Mouse (Mus musculus): ENCODE measurements around the gene Inpp5d.

The Inpp5d gene

GRCm38 (mm10) chr1:87624826-87625225 lies 4.7 kb downstream of the Inpp5d start:
- DNase-seq, result no peak

DNA sequence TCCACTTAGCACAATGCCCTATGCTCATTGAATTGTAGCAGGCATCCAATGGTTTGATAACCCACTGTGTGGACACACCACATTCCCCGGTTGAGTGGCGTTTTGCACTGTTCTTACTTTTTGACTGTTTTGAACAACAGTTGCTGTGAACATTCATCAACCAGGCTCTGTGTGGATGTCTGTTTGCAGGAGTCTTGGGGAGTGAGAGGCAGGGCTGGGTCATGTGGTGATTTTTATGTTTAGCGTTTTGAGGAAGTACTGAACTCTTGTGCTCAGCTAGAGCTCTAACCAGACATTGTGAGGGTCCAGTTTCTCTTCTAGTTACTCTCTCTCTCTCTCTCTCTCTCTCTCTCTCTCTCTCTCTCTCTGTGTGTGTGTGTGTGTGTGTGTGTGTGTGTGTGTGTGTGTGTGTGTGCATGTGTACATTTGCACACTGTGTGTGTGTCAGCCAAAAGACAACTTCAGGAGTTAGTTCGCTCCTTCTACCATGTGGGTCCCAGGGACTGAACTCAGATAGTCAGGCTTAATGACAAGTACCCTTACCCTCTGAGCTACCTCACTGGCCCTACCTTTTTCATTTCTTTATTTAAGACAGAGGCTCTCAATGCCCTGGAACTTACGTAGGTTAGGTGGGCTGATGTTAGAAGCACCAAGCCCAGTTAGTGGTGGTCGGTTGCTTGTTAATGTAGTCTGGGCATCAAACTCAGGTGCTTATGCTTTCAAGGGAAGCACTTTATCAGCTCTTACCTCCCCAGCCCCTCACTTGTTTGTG lies 5.3 kb downstream of the Inpp5d start:
- no peak for DNase-seq

DNA sequence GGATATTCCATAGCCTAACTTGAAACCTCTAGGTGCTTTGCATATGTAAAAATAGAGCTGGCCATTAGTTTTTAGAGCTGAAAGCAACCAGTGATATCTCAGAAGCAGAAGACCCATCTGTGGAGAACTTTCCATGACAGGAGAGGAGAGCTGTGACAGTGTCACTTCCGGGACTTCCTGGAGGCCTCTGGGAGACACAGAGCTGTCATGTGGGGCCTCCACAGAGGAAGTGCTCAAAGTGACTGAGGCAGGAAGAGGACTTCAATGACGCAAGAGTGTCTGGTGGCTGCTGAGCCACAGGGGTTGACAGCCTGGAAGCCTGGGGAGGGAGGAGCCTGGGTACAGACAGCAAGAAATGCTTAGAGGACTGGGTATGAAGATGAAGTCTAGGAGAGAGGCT lies 6.2 kb downstream of the Inpp5d start:
- DNase-seq, result peak; percentile 44 to 54

DNA sequence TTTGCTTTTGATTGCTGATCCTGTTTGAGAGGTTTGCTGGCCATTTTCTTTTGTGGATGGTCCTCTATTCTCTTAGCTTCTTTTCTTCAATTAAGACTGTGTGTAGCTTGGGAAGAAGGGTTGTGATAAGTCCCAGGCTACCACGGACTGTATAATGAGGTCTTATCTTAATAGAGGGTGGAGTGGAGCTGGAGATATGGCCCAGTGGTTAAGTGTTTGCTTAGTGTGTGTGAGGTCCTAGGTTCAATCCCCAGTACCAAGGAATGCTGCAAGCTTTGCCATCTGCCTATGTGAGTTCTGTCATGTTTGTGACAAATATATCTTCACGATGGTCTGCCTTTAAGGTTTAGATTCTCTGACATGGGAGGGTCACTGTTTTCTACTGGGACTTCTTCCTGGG lies 8.0 kb downstream of the Inpp5d start:
- DNase-seq, result no peak

DNA sequence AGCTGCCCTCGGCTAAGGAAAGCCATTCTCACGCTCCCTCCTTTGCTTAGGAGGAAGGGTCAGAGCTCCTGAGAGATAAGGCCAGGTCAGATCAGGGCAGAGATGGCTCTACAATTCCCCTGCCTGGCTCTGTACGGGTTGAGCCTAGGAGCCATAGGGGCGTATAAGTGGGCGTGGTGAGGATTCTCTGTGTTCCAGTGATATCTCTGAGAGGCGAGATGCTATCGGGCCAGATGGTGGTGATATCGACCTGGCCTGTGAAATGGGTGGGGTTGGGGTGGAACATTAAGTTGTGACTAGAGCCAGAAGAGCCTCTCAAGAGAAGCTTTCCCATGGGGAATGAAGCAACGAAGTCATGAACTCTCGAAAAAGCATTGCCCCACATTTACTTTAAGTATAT lies 11.5 kb downstream of the Inpp5d start:
- no peak for DNase-seq

GRCm38 (mm10) chr1:87632163-87632562 lies 12.1 kb downstream of the Inpp5d start:
- no peak for DNase-seq

GRCm38 (mm10) chr1:87636716-87637117 lies 16.6 kb downstream of the Inpp5d start:
- no peak for DNase-seq

DNA sequence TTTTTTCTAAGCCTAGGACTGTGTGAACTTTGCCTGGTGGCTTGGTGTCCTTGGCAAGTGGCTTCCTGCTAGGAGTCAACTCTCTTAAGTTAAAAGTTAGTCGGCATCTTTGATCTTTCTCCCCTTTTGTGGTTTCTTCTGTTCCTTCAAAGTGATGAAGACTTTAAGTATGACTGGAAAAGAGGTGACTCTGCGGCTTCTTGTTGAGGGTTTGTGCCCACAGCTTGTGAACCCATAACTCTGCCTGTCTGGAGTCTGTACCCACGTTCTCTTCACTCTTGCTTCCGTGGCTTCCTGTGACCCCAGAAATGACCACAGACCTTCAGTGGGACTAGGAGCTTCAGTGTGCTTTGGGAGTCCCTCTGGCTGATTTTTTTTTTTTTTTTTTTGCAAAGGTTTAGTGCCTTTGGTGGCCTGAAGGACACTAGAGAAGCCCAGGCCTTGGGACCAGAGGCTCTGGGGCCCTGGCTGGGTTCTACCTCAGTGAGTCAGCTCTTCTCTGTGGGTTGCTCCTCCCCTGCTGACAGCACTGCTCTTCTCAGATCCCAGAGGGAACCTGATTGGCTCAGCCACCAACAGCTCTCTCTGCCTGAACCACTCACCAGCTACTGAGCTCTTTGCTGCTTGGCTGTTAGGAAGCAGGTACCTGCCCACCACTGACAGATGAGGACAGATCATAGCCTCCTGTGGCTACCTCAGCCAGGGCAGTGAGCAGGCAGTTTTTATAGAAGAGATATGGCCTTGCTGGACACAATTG lies 17.2 kb downstream of the Inpp5d start:
- DNase-seq, result no peak

- DNase-seq, result no peak
Measured at GRCm38 (mm10) chr1:87637878-87638600, 17.9 kb downstream of the Inpp5d start.

GRCm38 (mm10) chr1:87639724-87640123 lies 19.6 kb downstream of the Inpp5d start:
- peak in 1 of 2 experiments; percentile 22 for DNase-seq

- DNase-seq, result peak; percentile 52 to 67
Measured at GRCm38 (mm10) chr1:87640165-87640661, 20.1 kb downstream of the Inpp5d start.

DNA sequence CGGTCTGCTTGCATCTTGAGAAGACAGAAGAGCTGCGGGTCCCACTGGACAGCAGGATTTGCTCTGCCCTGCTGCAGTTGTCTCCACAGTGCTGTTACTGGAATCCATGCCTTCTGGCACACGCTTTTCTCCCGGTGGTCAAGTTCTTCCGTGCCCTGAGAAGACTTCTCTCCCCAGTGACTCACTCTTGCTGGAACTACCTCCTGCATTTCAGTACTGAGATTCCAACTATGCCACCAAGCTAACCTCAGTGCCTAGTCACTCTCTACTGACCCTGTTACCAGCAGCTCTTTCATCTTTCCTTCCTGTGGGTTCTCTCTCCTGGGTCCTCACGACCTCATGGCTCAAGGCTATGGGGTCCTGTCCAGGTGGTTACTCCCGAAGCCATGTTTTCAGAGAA lies 22.9 kb downstream of the Inpp5d start:
- DNase-seq, result no peak

GRCm38 (mm10) chr1:87645041-87645440 lies 24.9 kb downstream of the Inpp5d start:
- DNase-seq, result no peak

GRCm38 (mm10) chr1:87645748-87646147 lies 25.6 kb downstream of the Inpp5d start:
- no peak for DNase-seq

- DNase-seq, result no peak
Measured at GRCm38 (mm10) chr1:87647820-87648219, 27.7 kb downstream of the Inpp5d start.

DNA sequence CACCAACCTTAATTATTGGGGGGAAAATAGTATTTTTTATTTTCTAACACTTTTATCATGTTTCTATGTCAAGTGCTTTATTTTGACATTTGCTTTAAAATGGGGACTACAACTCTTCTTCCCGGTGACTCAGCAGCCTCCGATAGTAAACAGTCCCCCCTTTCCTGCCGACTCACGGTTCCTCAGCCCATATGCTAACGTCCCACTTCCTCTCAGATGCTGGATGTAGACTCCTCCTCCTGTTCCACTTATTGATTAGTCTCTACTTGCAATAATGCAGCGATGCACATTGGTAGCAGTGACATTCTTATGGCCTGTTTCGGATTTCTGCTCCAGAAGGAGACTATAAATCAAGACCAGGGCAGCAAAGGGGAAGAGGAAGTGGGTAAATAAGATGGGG lies 28.5 kb downstream of the Inpp5d start:
- no peak for DNase-seq

DNA sequence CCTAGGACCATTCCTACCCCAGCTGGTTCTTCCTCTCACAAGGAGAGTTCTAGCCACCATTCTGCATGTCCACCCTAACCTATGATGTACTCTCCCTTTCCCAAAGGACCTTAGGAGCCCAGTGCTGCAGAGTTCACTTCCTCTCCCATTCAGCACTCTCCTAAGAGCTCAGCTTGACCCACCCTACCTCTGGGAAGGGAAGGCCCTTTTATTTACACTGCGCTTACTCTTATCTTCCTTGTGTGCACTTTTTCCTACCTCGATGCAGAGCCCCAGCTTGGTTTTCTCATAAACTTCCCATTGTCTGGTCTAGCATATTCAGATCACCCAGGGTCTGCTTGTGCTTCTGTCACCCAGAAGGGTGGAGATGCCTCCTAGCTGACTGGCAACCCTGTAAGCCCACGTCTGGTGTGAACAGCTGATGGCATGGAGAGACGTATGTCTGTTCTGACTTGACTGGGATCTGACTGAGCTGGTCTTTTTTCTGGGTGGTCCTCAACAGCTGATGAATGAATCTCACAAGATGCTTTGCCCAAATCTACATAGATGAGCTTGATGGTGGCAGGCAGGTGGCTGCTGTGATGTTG lies 29.2 kb downstream of the Inpp5d start:
- no peak for DNase-seq

GRCm38 (mm10) chr1:87649958-87650474 lies 29.9 kb downstream of the Inpp5d start:
- DNase-seq, result no peak

GRCm38 (mm10) chr1:87650611-87651079 lies 30.5 kb downstream of the Inpp5d start:
- DNase-seq, result peak; percentile 45 to 48

DNA sequence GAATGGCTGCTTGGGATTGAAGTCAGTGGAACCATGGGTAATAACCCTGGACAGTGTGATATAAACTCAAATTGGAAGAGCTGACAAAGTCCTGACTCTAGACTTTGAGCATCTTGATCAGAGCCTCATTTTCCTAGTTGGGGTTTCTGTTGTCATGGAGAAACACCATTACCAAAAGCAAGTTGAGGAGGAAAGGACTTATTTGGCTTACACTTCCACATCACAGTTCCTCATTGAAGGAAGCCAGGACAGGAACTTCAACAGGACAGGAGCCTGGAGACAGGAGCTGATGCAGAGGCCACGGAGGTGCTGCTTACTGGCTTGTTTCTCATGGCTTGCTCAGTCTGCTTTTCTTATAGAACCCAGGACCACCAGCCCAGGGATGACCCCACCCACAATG lies 31.3 kb downstream of the Inpp5d start:
- no peak for DNase-seq

DNA sequence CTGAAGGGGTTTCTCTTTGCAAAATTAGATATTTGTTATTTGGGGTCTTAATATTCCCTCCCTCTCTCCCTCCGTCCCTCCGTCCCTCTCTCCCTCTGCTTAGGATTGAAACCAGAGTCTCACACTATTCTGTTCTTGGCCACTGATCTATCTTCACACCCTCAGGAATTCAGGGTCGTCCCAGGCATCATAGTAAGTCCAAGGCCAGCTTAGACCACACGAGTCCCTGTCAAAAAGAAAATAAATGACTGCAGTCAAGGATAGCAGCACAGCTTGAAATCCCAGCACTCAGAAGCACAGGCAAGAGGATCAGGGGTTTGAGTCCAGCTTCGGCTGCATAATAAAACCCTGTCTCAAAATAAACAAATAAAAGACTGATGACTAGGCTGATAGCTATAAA lies 35.0 kb downstream of the Inpp5d start:
- no peak for DNase-seq

- no peak for DNase-seq
Measured at GRCm38 (mm10) chr1:87658063-87658462, 38.0 kb downstream of the Inpp5d start.

DNA sequence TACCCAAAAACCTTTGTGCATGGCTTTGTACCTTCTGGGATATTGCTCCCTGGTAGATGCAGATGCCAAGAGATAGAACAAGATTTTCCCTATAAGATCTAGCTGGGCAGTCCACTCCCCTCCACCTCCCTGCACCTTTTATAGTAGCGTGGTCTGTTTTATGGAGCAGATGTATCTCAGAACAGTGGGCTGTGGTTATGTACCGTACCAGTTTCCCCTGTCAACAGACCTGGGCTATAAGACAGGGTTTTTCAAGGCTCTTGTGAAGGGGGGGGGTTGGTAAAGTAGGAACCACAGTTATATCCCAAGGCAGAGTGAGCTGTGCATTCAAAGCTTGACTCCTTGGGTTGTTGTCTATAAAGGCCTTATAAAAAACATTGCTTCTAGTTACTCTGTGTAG lies 38.4 kb downstream of the Inpp5d start:
- no peak for DNase-seq
